Mouse (Mus musculus): ENCODE results near the gene Rnaseh2a. TPM values are rescaled to one million over a fixed set of nuclear protein-coding genes. Genes with fewer than 3 reads are reported as not detected.

The Rnaseh2a gene
- polyA plus RNA-seq, 1 experiment from 2014 or later = 114 TPM

DNA sequence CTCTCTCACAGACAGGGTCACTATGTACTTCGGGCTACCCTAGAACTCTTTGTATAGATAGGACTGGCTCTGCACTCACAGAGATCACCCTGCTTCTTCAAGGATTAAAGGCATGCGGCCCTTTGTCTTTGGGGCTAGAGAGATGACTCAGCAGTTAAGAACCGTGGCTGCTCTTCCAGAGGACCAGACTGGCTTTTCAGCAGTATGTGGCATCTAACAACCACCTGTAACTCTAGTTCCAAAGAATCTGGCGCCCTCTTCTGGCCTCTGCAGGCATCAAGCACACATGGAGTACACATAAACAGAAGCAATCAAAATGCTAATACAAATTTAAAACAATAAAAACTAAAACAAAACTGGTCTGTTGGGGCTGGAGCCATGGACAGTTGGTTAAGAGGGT, 55.6 kb downstream of the Rnaseh2a start:
- ATAC-seq (ENCODE audit: low read depth) = no peak
- Histone ChIP-seq H3K4me1 (replicated peaks; ENCODE audit: control insufficient read depth, insufficient read depth, low read length) (peaks cover 15% of the 10 kb centered on the region), H3K4me2 (ENCODE audit: low read depth, low read length) (peak overlapping the region; percentile 75), H3K27me3 (ENCODE audit: control insufficient read depth, insufficient read depth, low read depth, low read length) (peaks cover 31% of the 10 kb centered on the region), H3K9me3 (ENCODE audit: control insufficient read depth, low read length) (0 out of 2 replicates have a peak, but pooled peaks cover 7% of the 10 kb centered on the region), H3K4me3 (ENCODE audit: low read length) (peak overlapping the region; percentile 53), H3K27ac (ENCODE audit: low read length) (no peak overlapping the region), H3K36me3 (ENCODE audit: control insufficient read depth, insufficient read depth, low read length) (no peaks in the 10 kb centered on the region), H3K9ac (ENCODE audit: low read length) (no peak overlapping the region)
- WGBS = 21% methylated on average over 4 of the region's 4 CpGs

GRCm38 (mm10) chr8:84913502-84913900, 56.1 kb downstream of the Rnaseh2a start:
- 8% methylated on average over 9 of the region's 9 CpGs for WGBS
- H3K9ac ChIP-seq (ENCODE audit: low read length) = peak overlapping the region; percentile 60
- peaks cover 15% of the 10 kb centered on the region for H3K4me1 ChIP-seq (replicated peaks; ENCODE audit: control insufficient read depth, insufficient read depth, low read length)
- H3K4me3 ChIP-seq (ENCODE audit: low read length) = peak overlapping the region; percentile 53
- no peak overlapping the region for H3K27ac ChIP-seq (ENCODE audit: low read length)
- no peak for ATAC-seq (ENCODE audit: low read depth)
- peak overlapping the region; percentile 75 for H3K4me2 ChIP-seq (ENCODE audit: low read depth, low read length)
- H3K9me3 ChIP-seq (ENCODE audit: control insufficient read depth, low read length) = 0 out of 2 replicates have a peak, but pooled peaks cover 7% of the 10 kb centered on the region
- peaks cover 31% of the 10 kb centered on the region for H3K27me3 ChIP-seq (ENCODE audit: control insufficient read depth, insufficient read depth, low read depth, low read length)
- no peaks in the 10 kb centered on the region for H3K36me3 ChIP-seq (ENCODE audit: control insufficient read depth, insufficient read depth, low read length)

DNA sequence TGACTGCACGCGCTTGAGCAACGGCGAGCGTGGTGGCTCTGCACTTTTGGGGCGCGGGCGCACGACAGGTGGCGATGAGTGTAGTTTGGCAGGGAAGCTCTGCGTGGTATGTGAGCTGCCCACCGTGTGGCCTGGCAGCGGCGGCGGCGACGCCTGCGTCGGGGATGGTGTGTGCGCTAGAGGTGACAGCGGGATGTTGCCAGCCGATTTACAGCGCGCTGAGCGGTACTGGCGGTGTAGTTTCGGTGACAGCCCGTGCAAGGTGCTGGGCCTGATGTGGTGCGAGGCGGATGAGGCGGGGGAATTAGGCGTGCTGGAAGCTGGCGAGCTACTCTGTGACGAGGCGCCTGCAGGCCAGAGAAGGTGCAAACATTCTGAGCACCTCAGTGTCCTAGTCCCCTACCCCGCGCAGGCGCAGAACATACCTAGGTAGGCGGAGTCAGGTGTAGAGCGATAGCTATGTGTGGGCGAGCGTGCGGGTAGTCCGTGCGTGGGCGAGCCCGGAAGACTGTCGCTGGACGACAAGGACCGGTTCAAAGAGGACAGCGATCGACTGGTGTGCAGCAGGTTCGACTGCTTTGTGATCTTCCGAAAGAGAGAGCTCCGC, 56.6 kb downstream of the Rnaseh2a start:
- H3K9ac ChIP-seq (ENCODE audit: low read length) = peak overlapping the region; percentile 60
- 0 out of 2 replicates have a peak, but pooled peaks cover 7% of the 10 kb centered on the region for H3K9me3 ChIP-seq (ENCODE audit: control insufficient read depth, low read length)
- ATAC-seq (ENCODE audit: low read depth) = peak; percentile 44; the same call in 1 of the 2 replicates
- H3K4me1 ChIP-seq (replicated peaks; ENCODE audit: control insufficient read depth, insufficient read depth, low read length) = peaks cover 15% of the 10 kb centered on the region
- 2% methylated on average over 55 of the region's 55 CpGs for WGBS
- H3K4me3 ChIP-seq (ENCODE audit: low read length) = peak overlapping the region; percentile 53
- peak overlapping the region; percentile 75 for H3K4me2 ChIP-seq (ENCODE audit: low read depth, low read length)
- H3K36me3 ChIP-seq (ENCODE audit: control insufficient read depth, insufficient read depth, low read length) = no peaks in the 10 kb centered on the region
- H3K27me3 ChIP-seq (ENCODE audit: control insufficient read depth, insufficient read depth, low read depth, low read length) = peaks cover 30% of the 10 kb centered on the region
- no peak overlapping the region for H3K27ac ChIP-seq (ENCODE audit: low read length)

GRCm38 (mm10) chr8:84912391-84912790, 57.2 kb downstream of the Rnaseh2a start:
- 17% methylated on average over 27 of the region's 27 CpGs for WGBS
- Histone ChIP-seq H3K4me2 (ENCODE audit: low read depth, low read length) (peak overlapping the region; percentile 75), H3K4me3 (ENCODE audit: low read length) (peak overlapping the region; percentile 53), H3K27me3 (ENCODE audit: control insufficient read depth, insufficient read depth, low read depth, low read length) (peaks cover 26% of the 10 kb centered on the region), H3K36me3 (ENCODE audit: control insufficient read depth, insufficient read depth, low read length) (no peaks in the 10 kb centered on the region), H3K9me3 (ENCODE audit: control insufficient read depth, low read length) (0 out of 2 replicates have a peak, but pooled peaks cover 7% of the 10 kb centered on the region), H3K4me1 (replicated peaks; ENCODE audit: control insufficient read depth, insufficient read depth, low read length) (peaks cover 15% of the 10 kb centered on the region), H3K9ac (ENCODE audit: low read length) (peak overlapping the region; percentile 60), H3K27ac (ENCODE audit: low read length) (no peak overlapping the region)
- ATAC-seq (ENCODE audit: low read depth) = no peak

DNA sequence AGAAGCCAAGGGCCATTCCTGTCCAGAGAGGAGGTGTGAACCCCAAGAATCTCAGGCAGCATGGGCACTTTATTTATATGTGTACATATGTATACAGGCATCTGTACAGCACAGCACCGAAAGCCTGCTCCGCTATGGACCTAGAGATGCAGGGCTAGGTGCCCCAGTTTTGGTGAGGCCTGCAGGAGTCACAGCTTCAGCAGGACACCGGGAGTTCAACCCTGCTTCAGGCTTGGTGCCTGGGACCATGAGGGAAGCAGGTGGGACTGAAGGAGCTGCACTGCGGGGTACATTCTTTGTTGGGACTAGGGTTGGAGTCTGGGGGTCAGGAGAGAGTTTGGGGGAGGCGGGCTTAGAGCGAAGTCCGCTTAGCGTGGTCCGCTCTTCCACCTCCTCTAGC, 57.7 kb downstream of the Rnaseh2a start:
- Histone ChIP-seq H3K27me3 (ENCODE audit: control insufficient read depth, insufficient read depth, low read depth, low read length) (peaks cover 26% of the 10 kb centered on the region), H3K4me1 (replicated peaks; ENCODE audit: control insufficient read depth, insufficient read depth, low read length) (peaks cover 15% of the 10 kb centered on the region), H3K4me2 (ENCODE audit: low read depth, low read length) (no peak overlapping the region), H3K9ac (ENCODE audit: low read length) (no peak overlapping the region), H3K36me3 (ENCODE audit: control insufficient read depth, insufficient read depth, low read length) (no peaks in the 10 kb centered on the region), H3K27ac (ENCODE audit: low read length) (no peak overlapping the region), H3K4me3 (ENCODE audit: low read length) (no peak overlapping the region), H3K9me3 (ENCODE audit: control insufficient read depth, low read length) (0 out of 2 replicates have a peak, but pooled peaks cover 7% of the 10 kb centered on the region)
- ATAC-seq (ENCODE audit: low read depth) = no peak
- WGBS = 76% methylated on average over 9 of the region's 9 CpGs

- peaks cover 26% of the 10 kb centered on the region for H3K27me3 ChIP-seq (ENCODE audit: control insufficient read depth, insufficient read depth, low read depth, low read length)
- ATAC-seq (ENCODE audit: low read depth) = no peak
- peaks cover 15% of the 10 kb centered on the region for H3K4me1 ChIP-seq (replicated peaks; ENCODE audit: control insufficient read depth, insufficient read depth, low read length)
- 0 out of 2 replicates have a peak, but pooled peaks cover 7% of the 10 kb centered on the region for H3K9me3 ChIP-seq (ENCODE audit: control insufficient read depth, low read length)
- H3K36me3 ChIP-seq (ENCODE audit: control insufficient read depth, insufficient read depth, low read length) = no peaks in the 10 kb centered on the region
- no peak overlapping the region for H3K9ac ChIP-seq (ENCODE audit: low read length)
- no peak overlapping the region for H3K4me2 ChIP-seq (ENCODE audit: low read depth, low read length)
- 70% methylated on average over 6 of the region's 6 CpGs for WGBS
- no peak overlapping the region for H3K4me3 ChIP-seq (ENCODE audit: low read length)
- H3K27ac ChIP-seq (ENCODE audit: low read length) = no peak overlapping the region
Observed at GRCm38 (mm10) chr8:84910551-84910950, 59.0 kb downstream of the Rnaseh2a start.

DNA sequence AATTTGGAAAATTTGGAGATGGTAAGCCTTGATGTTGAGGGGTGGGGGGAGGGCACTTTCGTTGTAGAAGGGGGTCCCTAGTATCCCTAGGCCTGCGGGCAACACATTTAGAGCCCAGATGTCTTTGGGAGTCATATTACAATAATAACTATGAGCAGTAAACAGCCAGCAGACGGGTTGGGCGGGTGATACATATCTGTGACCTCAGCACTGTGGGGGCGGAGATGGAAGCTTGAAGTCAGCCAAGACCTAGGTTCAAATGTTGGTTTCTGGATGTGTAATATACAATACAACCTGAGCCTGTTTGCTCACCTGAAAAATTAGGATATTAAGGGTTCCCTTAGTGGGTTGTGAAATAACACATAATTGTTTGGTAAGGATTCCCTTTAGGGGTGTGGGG, 59.6 kb downstream of the Rnaseh2a start:
- H3K27me3 ChIP-seq (ENCODE audit: control insufficient read depth, insufficient read depth, low read depth, low read length) = peaks cover 26% of the 10 kb centered on the region
- no peaks in the 10 kb centered on the region for H3K36me3 ChIP-seq (ENCODE audit: control insufficient read depth, insufficient read depth, low read length)
- H3K4me2 ChIP-seq (ENCODE audit: low read depth, low read length) = no peak overlapping the region
- peaks cover 15% of the 10 kb centered on the region for H3K4me1 ChIP-seq (replicated peaks; ENCODE audit: control insufficient read depth, insufficient read depth, low read length)
- H3K9me3 ChIP-seq (ENCODE audit: control insufficient read depth, low read length) = 0 out of 2 replicates have a peak, but pooled peaks cover 7% of the 10 kb centered on the region
- H3K27ac ChIP-seq (ENCODE audit: low read length) = no peak overlapping the region
- no peak overlapping the region for H3K4me3 ChIP-seq (ENCODE audit: low read length)
- H3K9ac ChIP-seq (ENCODE audit: low read length) = no peak overlapping the region
- WGBS = 70% methylated on average over 5 of the region's 5 CpGs
- ATAC-seq (ENCODE audit: low read depth) = no peak

GRCm38 (mm10) chr8:84909162-84909767, 60.3 kb downstream of the Rnaseh2a start:
- no peak overlapping the region for H3K27ac ChIP-seq (ENCODE audit: low read length)
- no peaks in the 10 kb centered on the region for H3K36me3 ChIP-seq (ENCODE audit: control insufficient read depth, insufficient read depth, low read length)
- ATAC-seq (ENCODE audit: low read depth) = no peak
- peaks cover 15% of the 10 kb centered on the region for H3K4me1 ChIP-seq (replicated peaks; ENCODE audit: control insufficient read depth, insufficient read depth, low read length)
- peaks cover 26% of the 10 kb centered on the region for H3K27me3 ChIP-seq (ENCODE audit: control insufficient read depth, insufficient read depth, low read depth, low read length)
- H3K4me3 ChIP-seq (ENCODE audit: low read length) = peak overlapping the region; percentile 72
- 0 out of 2 replicates have a peak, but pooled peaks cover 3% of the 10 kb centered on the region for H3K9me3 ChIP-seq (ENCODE audit: control insufficient read depth, low read length)
- H3K9ac ChIP-seq (ENCODE audit: low read length) = peak overlapping the region; percentile 84
- H3K4me2 ChIP-seq (ENCODE audit: low read depth, low read length) = peak overlapping the region; percentile 93
- WGBS = 48% methylated on average over 20 of the region's 20 CpGs

DNA sequence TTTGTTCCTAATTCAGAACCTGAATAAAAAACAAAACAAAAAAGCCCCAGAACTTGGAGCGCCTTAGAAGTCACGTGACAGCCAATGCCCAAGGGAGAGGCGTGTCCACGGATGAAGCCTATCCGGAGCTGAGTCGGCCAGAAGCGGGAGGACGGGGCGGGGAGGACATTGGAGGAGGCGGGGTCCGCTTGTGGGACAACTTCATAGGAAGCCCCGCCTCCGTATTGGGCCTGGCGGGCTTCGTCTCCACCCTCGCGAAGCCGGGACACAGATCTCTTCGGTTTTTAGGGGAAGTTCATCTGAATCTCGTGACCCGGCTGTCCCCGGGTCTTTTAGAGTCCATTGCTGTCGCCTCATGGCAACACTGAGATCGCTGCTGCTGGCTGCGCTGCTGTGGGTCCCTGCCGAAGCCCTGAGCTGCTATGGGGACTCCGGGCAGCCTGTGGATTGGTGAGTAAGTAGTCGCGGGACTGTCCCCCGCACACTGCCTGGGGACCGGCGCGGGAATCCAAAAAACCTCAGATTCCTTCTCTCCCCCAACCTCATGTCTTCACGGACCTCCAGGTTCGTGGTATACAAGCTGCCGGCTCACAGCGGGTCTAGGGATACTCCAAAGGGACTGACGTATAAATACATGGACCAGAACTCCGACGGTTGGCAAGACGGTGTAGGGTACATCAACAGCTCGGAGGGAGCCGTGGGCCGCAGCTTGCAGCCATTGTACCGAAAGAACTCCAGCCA, 61.0 kb downstream of the Rnaseh2a start, which contains the start of gene Dnase2a:
Gene Dnase2a, plus strand, starts transcription at position 140 of the 741 bp plus-strand sequence.
- H3K4me2 ChIP-seq (ENCODE audit: low read depth, low read length) = peak within 1 kb of the TSS; percentile 93
- WGBS = 2% methylated on average over 45 of the region's 45 CpGs
- peaks cover 16% of the 10 kb centered on the region for H3K4me1 ChIP-seq (replicated peaks; ENCODE audit: control insufficient read depth, insufficient read depth, low read length)
- peak within 1 kb of the TSS; percentile 72 for H3K4me3 ChIP-seq (ENCODE audit: low read length)
- peaks cover 23% of the 10 kb centered on the region for H3K27me3 ChIP-seq (ENCODE audit: control insufficient read depth, insufficient read depth, low read depth, low read length)
- peak; percentile 97 for ATAC-seq (ENCODE audit: low read depth)
- no peaks in the 10 kb centered on the region for H3K36me3 ChIP-seq (ENCODE audit: control insufficient read depth, insufficient read depth, low read length)
- peak within 1 kb of the TSS; percentile 84 for H3K9ac ChIP-seq (ENCODE audit: low read length)
- H3K9me3 ChIP-seq (ENCODE audit: control insufficient read depth, low read length) = no peaks in the 10 kb centered on the region
- no peak within 1 kb of the TSS for H3K27ac ChIP-seq (ENCODE audit: low read length)

All from lung, embryonic 16.5 days (tissue).